Comparison of ENCODE assay signal across 8 mouse cellular contexts in the genomic region with DNA sequence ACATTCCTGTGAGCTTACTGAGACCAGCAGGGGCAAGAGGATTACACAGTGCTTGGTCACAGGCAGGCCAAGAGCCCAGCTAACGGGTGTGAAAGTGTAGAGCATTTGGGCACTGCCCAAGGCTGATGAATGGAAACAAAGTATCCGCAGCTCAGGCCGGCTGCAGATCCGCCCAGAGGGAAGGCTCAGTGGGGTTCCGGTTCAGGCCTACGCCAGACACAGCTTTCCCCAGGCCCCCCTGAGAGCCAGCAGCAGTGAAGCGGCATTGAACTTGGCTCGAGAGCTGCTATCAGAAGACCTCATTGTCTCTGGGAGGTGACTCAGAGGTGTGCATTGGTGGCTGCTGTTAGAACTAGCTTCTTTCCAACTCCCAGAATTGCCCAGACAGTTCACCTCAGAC. TPM values are rescaled to one million over a fixed set of nuclear protein-coding genes. Genes with fewer than 3 reads are reported as not detected.
DNase-seq lines count a peak whose midpoint lies in the region; ATAC-seq and TF ChIP-seq lines count a peak whose summit lies in the region.

No protein-coding gene starts in this region.

- WGBS in hindbrain, postnatal 0 days: 6% methylated on average over 8 of the region's 8 CpGs

- H3K9me3 ChIP-seq in hindbrain, postnatal 0 days (ENCODE audit: low read length): no peaks in the 10 kb centered on the region

- no peaks in the 10 kb centered on the region for H3K27me3 ChIP-seq in hindbrain, postnatal 0 days (ENCODE audit: insufficient read depth, low read length)

- peak overlapping the region; percentile 74 for H3K27ac ChIP-seq in left cerebral cortex, adult 2 months
- peak overlapping the region; percentile 46 for H3K27ac ChIP-seq in hindbrain, postnatal 0 days

- ATAC-seq in hindbrain, postnatal 0 days: peak; percentile 41; the same call in 1 of the 2 replicates

- peaks cover 20% of the 10 kb centered on the region for H3K4me1 ChIP-seq in hindbrain, postnatal 0 days (ENCODE audit: insufficient read depth, low read length)

- peak overlapping the region; percentile 94 for H3K4me3 ChIP-seq in left cerebral cortex, adult 2 months
- peak overlapping the region; percentile 19 for H3K4me3 ChIP-seq in hindbrain, postnatal 0 days (ENCODE audit: low read length)

- intact Hi-C loops in left cerebral cortex, adult 2 months (cut with DNase I): no loop called here
- intact Hi-C loops in left cerebral cortex, postnatal 14 days (cut with DNase I): loop anchor here (1.0 kb wide), 1 partner anchor 32 kb away; no protein-coding TSS in a partner anchor

- TF ChIP-seq CTCF in left cerebral cortex, adult 2 months (IDR thresholded peaks at IDR 0.05): no peak
- TF ChIP-seq CTCF in hindbrain, postnatal 0 days (IDR thresholded peaks at IDR 0.05; ENCODE audit: low read depth): no peak

- peak overlapping the region; percentile 44 for H3K9ac ChIP-seq in hindbrain, postnatal 0 days (replicated peaks; ENCODE audit: low read length)

- 0 out of 2 replicates have a peak, but pooled peaks cover 9% of the 10 kb centered on the region for H3K36me3 ChIP-seq in hindbrain, postnatal 0 days (ENCODE audit: insufficient read depth, low read length)

- peak overlapping the region; percentile 74 for H3K4me2 ChIP-seq in hindbrain, postnatal 0 days (ENCODE audit: low read depth, low read length)

- DNase-seq in left cerebral cortex, adult 2 months (ENCODE audit: extremely low spot score in 1 of 2, low spot score in 2 of 2): peak; percentile 38 to 47
- DNase-seq in left cerebral cortex, postnatal 14 days (ENCODE audit: low spot score in 2 of 2): no peak
- DNase-seq in brain, adult 2 months (ENCODE audit: low read depth, low spot score): peak; percentile 83
- peak; percentile 44 to 48 for DNase-seq in frontal cortex, postnatal 36 days (ENCODE audit: low spot score in 2 of 2)
- peak; percentile 61 for DNase-seq in hindbrain, postnatal 0 days (ENCODE audit: low spot score)
- DNase-seq in retina, embryonic 14.5 days (ENCODE audit: low spot score): peak; percentile 44
- no peak for DNase-seq in kidney, postnatal 4 days
- DNase-seq in kidney, adult 9 months: no peak

RNA-seq across cellular contexts. Expression of a gene that starts 2.5 kb away (rescaled TPM):
- total RNA-seq in left cerebral cortex, adult 2 months (2021): 100 to 1,000 TPM; 304 to 316 TPM
- total RNA-seq in left cerebral cortex, postnatal 14 days (2021): 100 to 1,000 TPM; 331 to 351 TPM
- 184 and 189 TPM in 2 replicates for total RNA-seq in hindbrain, postnatal 0 days (2014; rRNA removed)
- polyA plus RNA-seq in hindbrain, postnatal 0 days (2015; fragmentation: Nextera tagmentation; extraction: Ambion mirVana): 312 and 318 TPM in 2 replicates

RNA-seq across cellular contexts. Expression of a gene that starts 12.9 kb away (rescaled TPM):
- total RNA-seq in left cerebral cortex, adult 2 months (2021): 10 to 100 TPM; 48.4 to 53.1 TPM
- 10 to 100 TPM; 47.4 to 57.3 TPM for total RNA-seq in left cerebral cortex, postnatal 14 days (2021)
- 39.5 and 41.9 TPM in 2 replicates for total RNA-seq in hindbrain, postnatal 0 days (2014; rRNA removed)
- polyA plus RNA-seq in hindbrain, postnatal 0 days (2015; fragmentation: Nextera tagmentation; extraction: Ambion mirVana): 64.0 and 65.0 TPM in 2 replicates

RNA-seq across cellular contexts. Expression of a gene that starts 18.7 kb away (rescaled TPM):
- total RNA-seq in left cerebral cortex, adult 2 months (2021): 100 to 1,000 TPM; 134 to 144 TPM
- 100 to 1,000 TPM; 168 to 177 TPM for total RNA-seq in left cerebral cortex, postnatal 14 days (2021)
- total RNA-seq in hindbrain, postnatal 0 days (2014; rRNA removed): 177 and 187 TPM in 2 replicates
- polyA plus RNA-seq in hindbrain, postnatal 0 days (2015; fragmentation: Nextera tagmentation; extraction: Ambion mirVana): 355 and 362 TPM in 2 replicates

RNA-seq across cellular contexts. Expression of a gene that starts 18.8 kb away (rescaled TPM):
- 10 to 100 TPM; 24.1 to 26.8 TPM for total RNA-seq in left cerebral cortex, adult 2 months (2021)
- total RNA-seq in left cerebral cortex, postnatal 14 days (2021): 10 to 100 TPM; 27.0 to 30.4 TPM
- 19.7 and 24.5 TPM in 2 replicates for total RNA-seq in hindbrain, postnatal 0 days (2014; rRNA removed)
- 49.9 and 53.0 TPM in 2 replicates for polyA plus RNA-seq in hindbrain, postnatal 0 days (2015; fragmentation: Nextera tagmentation; extraction: Ambion mirVana)

RNA-seq across cellular contexts. Expression of a gene that starts 33.9 kb away (rescaled TPM):
- total RNA-seq in left cerebral cortex, adult 2 months (2021): 10 to 100 TPM; 24.1 to 25.6 TPM
- total RNA-seq in left cerebral cortex, postnatal 14 days (2021): 10 to 100 TPM; 25.6 to 28.5 TPM
- total RNA-seq in hindbrain, postnatal 0 days (2014; rRNA removed): 159 and 240 TPM in 2 replicates
- 66.3 and 69.7 TPM in 2 replicates for polyA plus RNA-seq in hindbrain, postnatal 0 days (2015; fragmentation: Nextera tagmentation; extraction: Ambion mirVana)

Comparison
In these comparisons a context has a peak if more than half of its experiments do, and no peak if none do; other contexts are left out.
1. DNase-seq: peak in left cerebral cortex, adult 2 months (2 of 2), brain, adult 2 months (single experiment), frontal cortex, postnatal 36 days (2 of 2), hindbrain, postnatal 0 days (single experiment) and retina, embryonic 14.5 days (single experiment); none in left cerebral cortex, postnatal 14 days (0 of 2), kidney, postnatal 4 days (0 of 2) and kidney, adult 9 months (single experiment).